Mouse (Mus musculus): ENCODE data around the gene Thap7. TPM values are rescaled to one million over a fixed set of nuclear protein-coding genes. Genes with fewer than 3 reads are reported as not detected.

Gene Thap7
- 57.7 and 66.5 TPM in 2 replicates for polyA plus RNA-seq (2016; fragmentation: Nextera tagmentation; extraction: Ambion mirVana)

- WGBS: under 1% methylated on average over 67 of the region's 67 CpGs
- Histone ChIP-seq H3K4me3 (peak within 1 kb of the TSS; percentile 70), H3K4me1 (peaks cover 17% of the 10 kb centered on the region), H3K36me3 (peaks cover 33% of the 10 kb centered on the region), H3K27ac (peak within 1 kb of the TSS; percentile 96), H3K27me3 (no peaks in the 10 kb centered on the region), H3K9me3 (replicated peaks) (no peaks in the 10 kb centered on the region), H3K4me2 (replicated peaks) (peak within 1 kb of the TSS; percentile 90), H3K9ac (peak within 1 kb of the TSS; percentile 87)
- peak; percentile 97 for ATAC-seq (ENCODE audit: low FRiP score)
Observed at GRCm38 (mm10) chr16:17530640-17531288, at the start of gene Thap7. Gene Thap7, minus strand, starts transcription at chr16:17531136.

GRCm38 (mm10) chr16:17576825-17577215 lies 45.9 kb upstream of the Thap7 start:
- Histone ChIP-seq H3K27me3 (peaks cover 43% of the 10 kb centered on the region), H3K4me3 (peak overlapping the region; percentile 50)
- 12% methylated on average over 8 of the region's 8 CpGs for WGBS

GRCm38 (mm10) chr16:17575870-17576824 lies 45.2 kb upstream of the Thap7 start:
- Histone ChIP-seq H3K4me2 (replicated peaks) (peak overlapping the region; percentile 76), H3K4me3 (peak overlapping the region; percentile 50), H3K27me3 (peaks cover 43% of the 10 kb centered on the region), H3K9me3 (replicated peaks) (no peaks in the 10 kb centered on the region), H3K36me3 (no peaks in the 10 kb centered on the region), H3K27ac (no peak overlapping the region), H3K4me1 (peaks cover 12% of the 10 kb centered on the region), H3K9ac (peak overlapping the region; percentile 67)
- ATAC-seq (ENCODE audit: low FRiP score): peak; percentile 68
- 13% methylated on average over 45 of the region's 45 CpGs for WGBS

More at GRCm38 (mm10) chr16:17576825-17577215, 45.9 kb upstream of the Thap7 start:
- no peak overlapping the region for H3K27ac ChIP-seq
- H3K9me3 ChIP-seq (replicated peaks): no peaks in the 10 kb centered on the region
- no peaks in the 10 kb centered on the region for H3K36me3 ChIP-seq
- peaks cover 12% of the 10 kb centered on the region for H3K4me1 ChIP-seq
- H3K9ac ChIP-seq: peak overlapping the region; percentile 67
- peak overlapping the region; percentile 76 for H3K4me2 ChIP-seq (replicated peaks)
- ATAC-seq (ENCODE audit: low FRiP score): no peak; the same call in 1 of the 2 replicates

GRCm38 (mm10) chr16:17566186-17566585 lies 35.2 kb upstream of the Thap7 start:
- no peak overlapping the region for H3K4me2 ChIP-seq (replicated peaks)
- H3K4me3 ChIP-seq: no peak overlapping the region
- no peaks in the 10 kb centered on the region for H3K36me3 ChIP-seq
- no peak overlapping the region for H3K27ac ChIP-seq
- H3K9ac ChIP-seq: 0 out of 2 replicates have a peak overlapping the region, but pooled peaks have one; percentile 2
- 33% methylated on average over 4 of the region's 4 CpGs for WGBS
- no peaks in the 10 kb centered on the region for H3K9me3 ChIP-seq (replicated peaks)
- no peak for ATAC-seq (ENCODE audit: low FRiP score)
- H3K27me3 ChIP-seq: peaks cover 12% of the 10 kb centered on the region
- H3K4me1 ChIP-seq: peaks cover 9% of the 10 kb centered on the region

GRCm38 (mm10) chr16:17564771-17565170 lies 33.8 kb upstream of the Thap7 start:
- Histone ChIP-seq H3K9me3 (replicated peaks) (no peaks in the 10 kb centered on the region), H3K4me2 (replicated peaks) (no peak overlapping the region), H3K27ac (no peak overlapping the region), H3K9ac (no peak overlapping the region), H3K27me3 (peaks cover 23% of the 10 kb centered on the region), H3K36me3 (no peaks in the 10 kb centered on the region), H3K4me3 (no peak overlapping the region), H3K4me1 (peaks cover 20% of the 10 kb centered on the region)
- 63% methylated on average over 3 of the region's 3 CpGs for WGBS
- ATAC-seq (ENCODE audit: low FRiP score): no peak

- Histone ChIP-seq H3K27ac (no peak overlapping the region), H3K9me3 (replicated peaks) (no peaks in the 10 kb centered on the region), H3K36me3 (no peaks in the 10 kb centered on the region), H3K4me1 (peaks cover 22% of the 10 kb centered on the region), H3K4me3 (no peak overlapping the region), H3K4me2 (replicated peaks) (no peak overlapping the region), H3K27me3 (peaks cover 23% of the 10 kb centered on the region), H3K9ac (no peak overlapping the region)
- 80% methylated on average over 2 of the region's 2 CpGs for WGBS
- no peak for ATAC-seq (ENCODE audit: low FRiP score)
Observed at GRCm38 (mm10) chr16:17564221-17564620, 33.3 kb upstream of the Thap7 start.

- Histone ChIP-seq H3K27ac (no peak overlapping the region), H3K4me3 (no peak overlapping the region), H3K27me3 (peaks cover 23% of the 10 kb centered on the region), H3K9me3 (replicated peaks) (no peaks in the 10 kb centered on the region), H3K4me2 (replicated peaks) (no peak overlapping the region), H3K36me3 (no peaks in the 10 kb centered on the region), H3K9ac (no peak overlapping the region), H3K4me1 (peaks cover 28% of the 10 kb centered on the region)
- 41% methylated on average over 1 of the region's 1 CpGs for WGBS
- no peak for ATAC-seq (ENCODE audit: low FRiP score)
Observed at GRCm38 (mm10) chr16:17563580-17563979, 32.6 kb upstream of the Thap7 start.

- WGBS: 3% methylated on average over 10 of the region's 10 CpGs
- H3K27ac ChIP-seq: peak within 1 kb of the TSS; percentile 45
- H3K4me1 ChIP-seq: peaks cover 35% of the 10 kb centered on the region
- H3K9ac ChIP-seq: 0 out of 2 replicates have a peak within 1 kb of the TSS, but pooled peaks have one; percentile 9
- peak within 1 kb of the TSS; percentile 16 for H3K4me3 ChIP-seq
- peak within 1 kb of the TSS; percentile 46 for H3K4me2 ChIP-seq (replicated peaks)
- H3K27me3 ChIP-seq: peaks cover 19% of the 10 kb centered on the region
- H3K36me3 ChIP-seq: no peaks in the 10 kb centered on the region
- 0 out of 2 replicates have a peak, but pooled peaks have one; percentile 42 for ATAC-seq (ENCODE audit: low FRiP score)
- H3K9me3 ChIP-seq (replicated peaks): no peaks in the 10 kb centered on the region
Observed at GRCm38 (mm10) chr16:17561751-17562208, 30.8 kb upstream of the Thap7 start, which contains the start of gene P2rx6. Gene P2rx6, plus strand, starts transcription at chr16:17561885.

GRCm38 (mm10) chr16:17561128-17561750 lies 30.3 kb upstream of the Thap7 start, which contains the start of gene Lrrc74b:
Gene Lrrc74b, minus strand, starts transcription at chr16:17561247.
- Histone ChIP-seq H3K27ac (peak within 1 kb of the TSS; percentile 45), H3K9ac (0 out of 2 replicates have a peak within 1 kb of the TSS, but pooled peaks have one; percentile 9), H3K9me3 (replicated peaks) (no peaks in the 10 kb centered on the region), H3K27me3 (peaks cover 19% of the 10 kb centered on the region), H3K4me1 (peaks cover 35% of the 10 kb centered on the region), H3K36me3 (no peaks in the 10 kb centered on the region), H3K4me3 (peak within 1 kb of the TSS; percentile 16), H3K4me2 (replicated peaks) (peak within 1 kb of the TSS; percentile 46)
- WGBS: under 1% methylated on average over 22 of the region's 22 CpGs
- ATAC-seq (ENCODE audit: low FRiP score): peak; percentile 38; the same call in 1 of the 2 replicates

- no peaks in the 10 kb centered on the region for H3K9me3 ChIP-seq (replicated peaks)
- peaks cover 19% of the 10 kb centered on the region for H3K27me3 ChIP-seq
- H3K9ac ChIP-seq: no peak overlapping the region
- no peaks in the 10 kb centered on the region for H3K36me3 ChIP-seq
- WGBS: 60% methylated on average over 9 of the region's 9 CpGs
- H3K4me1 ChIP-seq: peaks cover 45% of the 10 kb centered on the region
- ATAC-seq (ENCODE audit: low FRiP score): no peak
- H3K27ac ChIP-seq: no peak overlapping the region
- H3K4me3 ChIP-seq: no peak overlapping the region
- H3K4me2 ChIP-seq (replicated peaks): peak overlapping the region; percentile 28
Observed at GRCm38 (mm10) chr16:17559396-17560027, 28.6 kb upstream of the Thap7 start.

- WGBS: 2% methylated on average over 5 of the region's 5 CpGs
- H3K27ac ChIP-seq: no peak overlapping the region
- H3K36me3 ChIP-seq: no peaks in the 10 kb centered on the region
- H3K9me3 ChIP-seq (replicated peaks): no peaks in the 10 kb centered on the region
- H3K4me3 ChIP-seq: no peak overlapping the region
- H3K4me1 ChIP-seq: peaks cover 52% of the 10 kb centered on the region
- peak; percentile 23; the same call in 1 of the 2 replicates for ATAC-seq (ENCODE audit: low FRiP score)
- peak overlapping the region; percentile 28 for H3K4me2 ChIP-seq (replicated peaks)
- H3K9ac ChIP-seq: peak overlapping the region; percentile 32; the same call in 1 of the 2 replicates
- peaks cover 19% of the 10 kb centered on the region for H3K27me3 ChIP-seq
Observed at GRCm38 (mm10) chr16:17558811-17559210, 27.9 kb upstream of the Thap7 start.
